Mouse (Mus musculus): Measurements from ENCODE around the gene Rhox3a2. TPM values are rescaled to one million over a fixed set of nuclear protein-coding genes. Genes with fewer than 3 reads are reported as not detected.
"Not testable (repeated sequence)": the region's sequence is repeated elsewhere in the genome, so short reads cannot be mapped to it uniquely, and the experiment has no call there.

The Rhox3a2 gene
- total RNA-seq (2021) = not detected
- long read RNA-seq, experiment 1 = 0 reads
- long read RNA-seq, experiment 2 = 0 reads

DNA sequence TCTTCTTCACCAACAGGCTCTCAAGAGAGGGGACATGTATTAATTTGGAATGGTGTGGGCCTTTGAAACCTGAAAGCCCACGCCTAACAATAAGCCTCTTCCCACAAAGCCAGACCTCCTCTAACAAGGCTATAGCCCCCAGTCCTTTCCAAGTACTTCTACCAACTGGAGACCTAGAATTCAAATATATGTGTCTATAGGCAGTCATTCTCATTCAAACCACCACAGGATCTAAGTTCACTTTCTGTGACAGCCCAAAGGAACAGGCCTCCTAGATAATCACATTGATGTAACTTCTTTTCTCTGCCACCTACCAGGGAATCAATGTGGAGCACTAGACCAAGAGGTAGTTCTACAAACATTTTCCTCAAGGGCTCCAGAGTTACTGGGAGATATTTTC, at the start of gene Rhox3a2:
Rhox3a2 (plus strand) TSS at position 301 of the 400 bp plus-strand sequence.
- not testable (repeated sequence) for DNase-seq (ENCODE audit: low spot score in 2 of 2)

DNA sequence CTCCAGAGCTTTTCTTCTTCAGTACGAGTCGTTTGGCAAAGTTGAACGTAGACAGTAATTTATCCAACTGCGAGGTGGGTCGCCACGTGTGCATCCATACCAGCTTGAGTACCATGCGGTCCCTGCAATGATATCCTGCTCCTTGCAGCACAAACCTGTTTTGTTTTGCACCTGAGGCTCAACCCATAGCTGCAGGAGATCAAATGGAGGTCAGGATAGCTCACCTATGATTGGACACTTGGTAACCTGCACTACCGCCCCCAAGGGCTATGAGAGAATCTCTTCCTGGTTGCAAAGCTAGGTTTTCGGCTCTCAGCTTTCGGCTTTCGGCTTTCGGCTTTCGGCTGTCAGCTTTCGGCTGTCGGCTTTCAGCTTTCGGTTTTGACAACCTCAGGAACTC, 10.7 kb downstream of the Rhox3a2 start, which contains the start of gene Rhox4a2:
Rhox4a2 (plus strand) TSS at position 301 of the 400 bp plus-strand sequence.
- DNase-seq (ENCODE audit: low spot score in 2 of 2) = not testable (repeated sequence)

DNA sequence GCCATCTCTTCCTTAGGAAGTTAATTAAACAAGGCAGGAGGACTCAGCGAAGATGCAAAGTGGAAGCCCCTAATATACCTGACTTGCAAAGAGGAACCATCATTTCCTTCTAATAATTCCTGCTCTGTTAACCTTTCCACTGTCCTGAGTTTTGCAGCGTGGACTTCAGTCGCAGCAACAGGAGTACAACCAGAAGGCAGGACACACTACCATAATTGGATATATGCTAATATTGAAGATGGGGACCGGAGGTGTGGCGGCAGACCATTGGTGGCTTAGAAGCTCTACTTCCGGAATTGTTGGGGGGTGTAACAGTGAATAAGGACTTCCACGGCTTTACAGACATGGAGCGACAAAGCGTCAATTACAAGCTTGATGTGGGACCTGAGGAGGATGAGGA, 31.9 kb downstream of the Rhox3a2 start, which contains the start of gene Rhox2b:
Rhox2b (plus strand) TSS at position 301 of the 400 bp plus-strand sequence.
- DNase-seq (ENCODE audit: low spot score in 2 of 2) = not testable (repeated sequence)

DNA sequence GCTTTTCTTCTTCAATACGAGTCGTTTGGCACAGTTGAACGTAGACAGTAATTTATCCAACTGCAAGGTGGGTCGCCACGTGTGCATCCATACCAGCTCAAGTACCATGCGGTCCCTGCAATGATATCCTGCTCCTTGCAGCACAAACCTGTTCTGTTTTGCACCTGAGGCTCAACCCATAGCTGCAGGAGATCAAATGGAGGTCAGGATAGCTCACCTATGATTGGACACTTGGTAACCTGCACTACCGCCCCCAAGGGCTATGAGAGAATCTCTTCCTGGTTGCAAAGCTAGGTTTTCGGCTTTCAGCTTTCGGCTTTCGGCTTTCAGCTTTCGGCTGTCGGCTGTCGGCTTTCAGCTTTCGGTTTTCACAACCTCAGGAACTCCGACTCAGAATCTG, 52.4 kb downstream of the Rhox3a2 start, which contains the start of gene Rhox4b:
Rhox4b (plus strand) TSS at position 301 of the 400 bp plus-strand sequence.
- DNase-seq (ENCODE audit: low spot score in 2 of 2) = not testable (repeated sequence)

Other genes starting within 250 kb of the Rhox3a2 start
- gene Akap14, start 211.2 kb upstream of the Rhox3a2 start, total RNA-seq (2021) = not detected
- gene Ndufa1, start 188.9 kb upstream of the Rhox3a2 start, total RNA-seq (2021) = 100 to 1,000 TPM; 442 to 644 TPM
- gene Rnf113a1, start 188.8 kb upstream of the Rhox3a2 start, total RNA-seq (2021) = 1 to 10 TPM; 3.0 to 3.5 TPM
- gene Gm9, start 169.0 kb upstream of the Rhox3a2 start, total RNA-seq (2021) = not detected
- not detected for gene Rhox1, start 157.8 kb upstream of the Rhox3a2 start, total RNA-seq (2021)
- gene Rhox2a, start 135.1 kb upstream of the Rhox3a2 start, total RNA-seq (2021) = not detected
- gene Rhox3a, start 130.1 kb upstream of the Rhox3a2 start, total RNA-seq (2021) = not detected
- not detected for gene Rhox4a, start 114.7 kb upstream of the Rhox3a2 start, total RNA-seq (2021)
- not detected for gene Rhox4a2, start 10.8 kb downstream of the Rhox3a2 start, total RNA-seq (2021)
- gene Rhox2b, start 32.0 kb downstream of the Rhox3a2 start, total RNA-seq (2021) = not detected
- gene Rhox4b, start 52.5 kb downstream of the Rhox3a2 start, total RNA-seq (2021) = not detected
- gene Rhox2c, start 73.7 kb downstream of the Rhox3a2 start, total RNA-seq (2021) = not detected
- not detected for gene Rhox3c, start 78.6 kb downstream of the Rhox3a2 start, total RNA-seq (2021)
- not detected for gene Rhox4c, start 100.3 kb downstream of the Rhox3a2 start, total RNA-seq (2021)
- not detected for gene Rhox2d, start 113.4 kb downstream of the Rhox3a2 start, total RNA-seq (2021)
- not detected for gene Rhox4d, start 134.3 kb downstream of the Rhox3a2 start, total RNA-seq (2021)
- gene Rhox2e, start 150.4 kb downstream of the Rhox3a2 start, total RNA-seq (2021) = not detected
- gene Rhox3e, start 162.0 kb downstream of the Rhox3a2 start, total RNA-seq (2021) = not detected
- not detected for gene Rhox4e, start 177.4 kb downstream of the Rhox3a2 start, total RNA-seq (2021)
- gene Rhox2f, start 191.4 kb downstream of the Rhox3a2 start, total RNA-seq (2021) = not detected
- not detected for gene Rhox3f, start 201.0 kb downstream of the Rhox3a2 start, total RNA-seq (2021)
- not detected for gene Rhox4f, start 227.7 kb downstream of the Rhox3a2 start, total RNA-seq (2021)
- not detected for gene Rhox3g, start 248.6 kb downstream of the Rhox3a2 start, total RNA-seq (2021)